Mouse (Mus musculus) natural killer cell, adult 2 months (primary cell): ENCODE measurements around the gene Pdcd5.

Experiments used
- DNase-seq, 2 experiments: peaks; one replicate each; pipeline ENCODE4 v3.0.0; 2022; ENCODE audit warnings: low spot score in 2 of 2

The Pdcd5 gene

GRCm38 (mm10) chr7:35647101-35647698 is at the start of gene Pdcd5:
TSS of gene Pdcd5 (minus strand) at chr7:35647521.
- DNase-seq, result peak; percentile 93 to 96

- DNase-seq, result no peak
Observed at GRCm38 (mm10) chr7:35692641-35693040, 45.3 kb upstream of the Pdcd5 start.

DNA sequence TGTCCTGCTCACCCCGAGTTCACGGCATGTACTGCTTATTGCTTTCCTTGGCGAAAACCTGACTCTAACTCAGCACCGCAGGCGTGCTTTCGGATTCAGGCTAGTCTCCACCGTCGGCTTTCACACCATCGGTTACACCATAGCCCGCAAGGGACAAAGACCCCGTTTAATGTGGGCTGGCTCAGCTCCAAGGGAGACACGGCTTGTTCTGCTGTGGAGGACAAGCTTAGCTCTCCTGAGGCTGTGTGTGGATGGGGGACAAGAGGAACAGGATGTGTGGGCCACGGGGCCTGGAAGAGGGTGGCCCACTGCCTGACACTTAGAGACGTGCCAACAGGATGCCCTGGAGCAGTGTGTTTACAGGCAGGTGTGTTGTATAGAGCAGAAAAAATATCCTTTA is 44.8 kb upstream of the Pdcd5 start:
- no peak for DNase-seq

- DNase-seq, result no peak
Observed at GRCm38 (mm10) chr7:35688781-35689349, 41.5 kb upstream of the Pdcd5 start.

GRCm38 (mm10) chr7:35688276-35688675 is 41.0 kb upstream of the Pdcd5 start:
- no peak for DNase-seq

DNA sequence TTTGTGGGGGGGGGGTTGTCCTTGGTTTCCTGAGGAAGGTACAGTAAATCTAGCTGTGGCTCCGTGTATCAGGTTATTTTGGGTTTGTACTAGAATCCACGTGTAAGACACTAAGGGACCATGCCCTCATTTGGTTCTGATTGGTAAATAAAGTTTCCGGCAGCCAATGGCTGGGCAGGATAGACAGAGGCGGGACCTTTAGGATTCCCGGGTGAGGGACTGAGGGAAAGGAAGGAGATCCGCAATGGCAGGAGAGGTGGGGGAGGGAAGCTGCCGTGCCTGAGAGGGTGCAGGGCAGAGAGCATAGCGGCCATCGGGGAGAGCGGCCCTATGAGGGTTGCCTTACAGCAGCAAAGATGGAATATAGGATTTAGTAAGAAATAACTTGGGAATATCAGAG is 39.9 kb upstream of the Pdcd5 start:
- DNase-seq, result no peak

GRCm38 (mm10) chr7:35686756-35687155 is 39.4 kb upstream of the Pdcd5 start:
- DNase-seq, result peak in 1 of 2 experiments; percentile 8

DNA sequence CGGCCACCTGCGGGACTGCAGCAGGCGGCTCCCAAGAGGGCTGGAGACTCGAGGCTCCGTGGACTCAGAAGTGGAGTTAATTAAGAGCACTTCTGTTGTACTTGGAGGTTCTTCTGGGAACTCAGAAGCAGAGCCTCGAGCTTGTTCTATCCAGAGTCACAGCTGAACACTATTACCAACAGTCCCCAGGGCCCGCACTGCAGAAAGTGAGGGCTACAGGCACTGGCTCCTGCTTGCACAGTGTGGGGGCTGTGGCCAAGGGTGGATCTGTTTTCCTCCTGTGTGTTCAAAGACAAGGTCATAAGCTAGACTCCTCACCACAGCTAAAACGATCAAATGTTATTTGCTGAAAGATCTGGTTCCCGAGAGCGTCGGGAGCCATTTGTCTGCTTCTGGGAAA is 38.9 kb upstream of the Pdcd5 start:
- DNase-seq, result no peak

DNA sequence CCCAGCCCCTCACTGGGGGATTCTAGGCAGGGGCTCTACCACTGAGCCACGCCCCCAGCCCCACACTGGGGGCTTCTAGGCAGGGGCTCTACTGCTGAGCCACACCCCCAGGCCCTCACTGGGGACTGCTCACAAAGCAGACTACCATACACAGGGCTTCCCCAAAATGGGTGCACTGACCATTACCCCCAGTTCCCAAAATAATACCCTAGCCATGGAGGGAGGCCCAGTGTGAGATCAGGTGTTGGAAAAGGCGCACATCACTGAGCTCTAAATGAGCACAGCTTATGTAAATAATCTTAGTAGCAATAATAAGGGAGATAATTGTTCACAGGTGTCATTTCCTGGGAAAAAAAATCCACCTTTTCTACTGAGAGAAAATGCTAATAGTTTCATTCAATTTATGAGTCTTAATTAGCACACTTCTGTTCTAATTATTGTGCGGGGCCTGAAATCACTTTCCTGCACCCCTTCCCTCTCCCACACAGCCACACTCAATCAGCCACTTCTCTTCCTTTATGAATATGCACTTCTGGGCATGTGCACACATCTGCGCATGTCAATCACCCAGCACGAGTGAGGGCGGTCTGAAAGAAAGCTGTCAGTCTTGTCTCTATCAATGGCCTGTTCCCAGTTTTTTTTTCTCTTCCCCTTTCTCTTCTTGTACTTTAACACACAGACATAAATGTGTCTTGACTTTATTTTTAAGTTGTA is 36.2 kb upstream of the Pdcd5 start:
- no peak for DNase-seq

DNA sequence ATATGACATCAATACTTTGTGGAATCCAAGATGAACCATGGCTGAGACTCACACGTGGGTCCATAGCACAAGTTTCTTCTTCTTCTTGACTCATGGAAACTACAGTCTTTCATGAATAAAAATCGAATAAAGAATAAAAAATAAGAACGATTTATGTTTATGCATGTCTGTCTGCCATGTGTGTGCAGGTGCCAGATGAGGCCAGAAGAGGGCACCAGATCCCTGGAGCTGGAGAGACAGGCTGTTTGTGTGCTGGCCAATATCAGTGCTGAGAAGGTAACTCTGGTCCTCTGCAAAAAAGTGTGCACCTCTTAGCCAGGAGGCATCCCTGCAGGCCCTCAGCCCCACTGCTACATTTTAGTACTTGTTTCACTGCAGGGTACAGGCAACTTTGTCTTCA is 34.2 kb upstream of the Pdcd5 start:
- DNase-seq, result no peak

DNA sequence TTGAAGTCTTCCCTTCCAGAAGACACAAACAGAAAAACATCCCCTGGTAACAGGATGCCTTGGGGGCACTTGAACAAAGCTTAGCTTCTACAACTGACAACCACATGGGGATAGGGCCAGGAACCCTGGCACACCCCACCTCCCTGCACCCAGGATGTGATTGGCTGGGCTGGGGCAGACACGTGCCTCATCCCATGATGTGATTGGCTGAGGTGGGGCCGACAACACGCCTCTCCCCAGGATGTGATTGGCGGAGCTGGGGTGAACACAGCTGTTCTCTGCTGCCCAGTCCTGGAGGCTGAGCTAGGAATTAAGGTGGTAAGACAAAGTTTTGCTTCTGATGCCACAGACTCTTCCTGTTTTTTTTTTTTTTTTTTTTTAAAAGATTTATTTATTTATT is 31.7 kb upstream of the Pdcd5 start:
- no peak for DNase-seq

DNA sequence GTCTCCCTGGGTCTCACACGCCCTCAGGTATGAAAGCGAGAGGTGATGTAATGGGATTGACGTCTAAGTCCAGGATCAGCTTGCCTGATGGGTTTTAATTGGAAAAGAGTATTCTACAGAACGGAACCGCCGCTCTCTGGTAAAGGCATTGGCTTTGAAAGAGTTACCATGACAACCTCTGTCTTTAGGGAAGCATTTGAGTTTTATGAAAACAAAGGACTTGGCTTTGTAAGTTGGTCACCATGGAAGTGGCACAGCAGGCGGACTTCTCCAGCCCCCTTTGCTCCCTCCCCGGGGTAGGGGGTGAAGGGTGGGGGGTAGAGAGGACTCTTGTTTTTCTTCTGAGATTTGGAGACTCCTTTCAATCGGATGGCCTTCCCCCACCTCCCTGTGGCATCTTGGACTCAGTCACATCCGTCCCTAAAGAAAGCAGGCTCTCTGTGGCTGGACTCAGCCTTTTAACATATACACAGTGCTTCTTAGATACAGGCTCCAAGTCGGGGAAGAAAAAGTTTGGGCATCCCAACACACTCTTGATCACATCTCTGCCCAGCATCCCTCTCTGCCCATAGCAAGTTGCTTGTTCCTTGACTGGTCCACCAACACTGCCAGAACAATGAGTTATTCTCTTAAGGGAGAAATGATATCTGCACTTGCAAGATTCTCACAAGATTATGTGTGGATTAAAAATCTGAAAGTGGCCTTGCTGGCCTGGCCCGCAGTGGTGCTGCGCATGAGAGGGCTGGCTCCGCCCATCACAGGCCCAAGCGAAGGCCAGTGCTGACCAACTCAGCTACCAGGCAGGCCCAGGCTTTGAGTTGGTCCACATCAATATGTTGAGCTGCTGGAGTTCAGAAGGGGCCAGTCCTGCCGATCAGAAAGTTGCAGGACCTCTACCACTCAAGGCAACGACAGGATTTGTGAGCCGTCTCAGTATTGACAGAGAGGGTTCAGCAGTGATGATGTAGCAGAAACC is 21.0 kb upstream of the Pdcd5 start:
- DNase-seq, result no peak

GRCm38 (mm10) chr7:35663790-35664376 is 16.6 kb upstream of the Pdcd5 start:
- no peak for DNase-seq

GRCm38 (mm10) chr7:35659173-35659572 is 11.9 kb upstream of the Pdcd5 start:
- DNase-seq, result peak; percentile 25 to 52

DNA sequence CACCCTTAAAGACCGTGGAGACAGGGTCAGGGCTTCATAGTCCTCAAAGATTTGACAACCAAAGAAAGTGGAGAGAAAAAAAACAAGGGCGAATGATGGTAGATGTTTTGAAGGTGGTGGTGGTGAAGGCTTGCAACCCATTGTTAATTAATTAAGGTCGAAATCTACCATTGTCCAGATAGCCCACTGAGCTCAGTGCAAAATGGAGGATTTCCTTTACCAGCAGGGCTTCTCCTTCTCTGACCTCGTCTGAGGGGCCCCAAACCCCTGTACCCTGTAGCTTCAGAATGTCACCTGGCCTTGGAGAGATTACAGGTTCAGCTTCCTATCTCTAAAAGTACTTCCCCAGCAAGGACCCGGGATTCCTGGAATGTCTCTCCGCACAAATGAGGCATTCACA is 10.5 kb upstream of the Pdcd5 start:
- DNase-seq, result no peak

DNA sequence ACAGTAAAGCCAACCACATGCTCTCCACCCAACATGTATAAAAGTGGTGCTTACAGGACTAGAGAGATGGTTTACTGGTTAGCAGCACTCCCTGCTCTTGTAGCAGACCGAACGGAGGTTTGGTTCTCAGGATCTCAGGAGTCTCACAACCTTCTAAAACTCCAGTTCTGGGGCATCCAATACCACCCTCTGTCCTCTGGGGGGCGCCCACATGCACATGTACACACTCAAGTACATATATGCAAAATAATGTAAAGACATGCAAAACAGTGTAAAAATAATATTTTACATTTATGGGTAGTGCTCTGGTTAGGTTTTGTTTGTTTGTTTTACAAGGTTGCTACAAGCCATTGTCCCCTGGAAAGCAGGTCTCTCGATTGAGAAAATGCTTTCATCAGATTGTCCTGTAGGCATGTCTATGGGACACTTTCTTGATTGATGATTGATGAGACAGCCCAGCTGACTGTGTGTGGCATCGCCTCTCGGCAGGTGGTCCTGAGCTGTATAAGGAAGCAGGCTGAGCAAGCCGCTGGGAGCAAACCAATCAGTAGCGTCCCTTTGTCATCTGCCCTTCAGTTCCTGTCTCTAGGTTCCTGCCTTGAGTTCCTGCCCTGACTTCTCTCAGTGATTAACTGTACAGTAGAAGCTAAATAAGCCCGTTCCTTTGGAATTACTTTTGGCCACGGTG is 4.4 kb upstream of the Pdcd5 start:
- DNase-seq, result no peak

DNA sequence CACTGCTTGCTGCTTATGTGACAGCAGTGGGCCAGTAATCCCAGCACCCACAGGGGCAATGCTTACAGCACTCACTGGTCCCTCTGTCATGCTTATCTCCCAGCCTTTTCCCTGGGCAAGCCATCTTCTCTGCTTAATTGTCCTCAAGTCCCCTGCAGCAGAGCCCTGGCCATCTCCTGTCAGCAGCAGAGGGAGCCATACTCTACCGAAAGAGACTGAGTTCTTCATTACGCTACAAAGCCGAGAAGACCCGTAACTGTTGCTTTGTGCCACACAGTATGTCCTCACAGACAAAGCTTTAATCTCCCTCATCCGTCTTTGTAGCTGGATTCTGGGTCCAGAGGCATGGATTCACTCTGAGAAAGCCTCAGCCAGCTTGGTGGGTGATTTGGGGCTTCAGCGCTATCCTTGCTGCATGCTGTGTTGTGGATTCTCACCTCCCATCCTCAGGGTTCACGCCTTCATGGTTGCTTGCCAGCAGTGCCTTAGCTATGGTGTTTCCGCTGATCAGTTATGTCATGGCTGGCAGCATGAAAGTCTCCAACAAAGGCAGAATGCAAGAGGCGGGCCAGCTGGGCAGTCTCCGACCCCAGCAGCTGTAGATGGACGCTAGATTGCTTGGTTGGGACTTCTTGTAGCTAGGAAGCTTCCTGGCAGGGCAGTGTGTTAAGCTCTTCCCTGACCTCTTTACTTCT is 3.5 kb upstream of the Pdcd5 start:
- no peak for DNase-seq

DNA sequence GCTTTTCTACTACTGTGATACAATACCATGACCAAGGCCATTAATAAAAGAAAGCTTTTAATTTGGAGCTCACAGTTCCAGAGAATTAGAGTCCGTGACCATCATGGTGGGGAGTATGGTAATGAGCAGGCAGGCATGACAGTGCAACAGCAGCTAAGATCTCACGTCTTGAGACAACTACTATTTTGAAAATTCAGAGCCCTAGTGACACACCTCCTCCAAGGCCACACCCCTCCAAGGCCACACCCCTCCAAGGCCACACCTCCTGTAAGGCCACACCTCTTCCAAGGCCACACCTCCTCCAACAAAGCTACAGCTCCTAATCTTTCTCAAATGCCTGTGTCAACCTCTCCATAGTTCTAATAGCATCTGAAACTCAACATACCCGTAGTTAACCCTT is 1.8 kb upstream of the Pdcd5 start:
- peak; percentile 71 to 80 for DNase-seq

DNA sequence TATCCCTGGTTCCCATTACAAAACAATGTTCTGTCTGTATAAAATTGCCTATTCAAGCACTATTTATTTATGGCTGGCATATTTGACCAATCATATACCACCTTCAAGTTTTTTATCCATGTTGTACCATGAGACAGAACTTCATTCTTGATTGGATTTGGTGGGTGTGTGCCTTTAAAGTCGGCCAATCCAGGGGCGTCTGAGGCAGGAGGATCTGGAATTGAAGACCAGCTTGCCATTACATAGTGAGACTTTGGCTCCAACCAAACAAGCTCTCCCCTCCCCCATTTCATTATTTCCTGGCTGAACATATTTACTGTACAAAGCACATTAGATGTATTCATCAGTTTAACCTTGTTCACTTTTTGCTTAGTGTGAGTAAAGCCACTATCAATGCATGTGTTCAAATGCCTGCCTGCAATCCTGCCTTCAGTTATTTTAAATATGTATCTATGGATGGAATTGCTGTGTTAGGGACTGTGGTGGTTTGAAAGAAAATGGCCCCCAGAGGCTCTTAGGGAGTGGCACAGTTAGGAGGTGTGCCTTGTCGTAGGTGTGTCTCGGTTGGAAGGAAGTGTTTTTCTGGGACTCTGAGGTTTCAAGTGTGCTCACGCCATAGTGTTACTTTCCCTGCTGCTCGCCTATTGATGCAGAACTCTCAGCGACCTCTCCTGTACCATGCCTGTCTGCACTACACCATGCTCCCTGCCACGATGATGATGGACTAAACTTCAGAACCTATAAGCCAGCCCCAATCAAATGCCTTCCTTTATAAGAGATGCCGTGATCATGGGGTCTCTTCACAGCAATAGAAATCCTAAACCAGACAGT is 1.1 kb upstream of the Pdcd5 start:
- no peak for DNase-seq
